ENCODE assay signal across 9 mouse cellular contexts in the genomic region with DNA sequence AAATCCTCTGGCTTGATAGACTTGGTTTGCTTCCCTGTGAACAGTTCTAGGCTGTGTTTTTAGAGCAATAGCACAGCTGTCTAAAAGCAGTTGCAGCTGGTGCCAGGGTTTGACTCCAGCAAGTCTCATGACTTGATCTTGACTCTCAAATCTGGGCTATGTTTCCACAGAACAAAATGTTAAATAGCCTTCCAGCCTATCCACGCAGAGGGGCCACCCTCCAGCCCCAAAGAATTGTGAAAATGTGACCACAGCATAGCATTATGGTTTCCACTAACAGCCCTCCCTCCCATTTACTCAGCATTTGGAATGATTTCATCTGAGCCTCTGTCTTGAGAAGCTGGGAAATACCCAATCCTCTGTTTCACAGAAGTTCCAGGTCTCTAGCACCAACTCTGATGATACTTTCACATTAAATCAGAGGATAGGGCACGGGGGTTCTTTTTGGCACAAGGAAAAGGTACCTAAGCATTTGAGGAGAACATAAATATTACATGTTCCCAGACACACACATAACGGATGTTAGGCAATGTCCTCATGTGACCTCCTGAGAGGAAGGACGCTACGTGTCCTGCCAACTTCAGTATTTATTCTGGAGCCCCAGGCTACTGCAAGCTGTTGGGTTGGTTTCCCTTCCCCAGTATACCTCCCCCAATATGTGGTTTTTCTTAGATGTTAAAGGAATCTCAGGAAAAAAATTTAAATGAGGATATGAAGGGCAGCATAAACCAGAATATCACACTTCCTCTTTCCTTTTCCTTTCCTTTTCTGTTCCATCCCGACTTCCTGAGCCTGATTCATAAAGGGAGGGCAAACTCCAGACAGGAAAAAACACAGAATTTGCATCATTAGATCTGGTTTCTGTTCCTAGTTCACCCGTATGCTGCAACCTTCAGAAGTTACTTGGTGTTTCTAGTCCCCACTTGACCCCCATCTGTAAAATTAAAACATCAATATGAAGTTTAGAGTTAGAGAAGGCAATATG. TPM values are rescaled to one million over a fixed set of nuclear protein-coding genes. Genes with fewer than 3 reads are reported as not detected.
A peak's percentile ranks its signal among the peaks of the same experiment; 100 is the strongest.
DNase-seq lines count a peak whose midpoint lies in the region; ATAC-seq and TF ChIP-seq lines count a peak whose summit lies in the region.
"Had no signal": no experiment of that assay in that cellular context is flagged by ENCODE, and none has a peak within 500 bp of the region (broad histone marks: within the 10 kb centered on the region; RNA-seq: fewer than 3 reads in every experiment).

No protein-coding gene starts in this region.

- 11% methylated on average over 7 of the region's 7 CpGs for WGBS in liver, adult 2 months
- WGBS in liver, embryonic 12.5 days (ENCODE audit: insufficient replicate concordance): 62% methylated on average over 7 of the region's 7 CpGs

- no peak overlapping the region for H3K4me2 ChIP-seq in liver, embryonic 12.5 days
- peak overlapping the region; percentile 8 for H3K4me2 ChIP-seq in myocyte (ENCODE audit: low read depth)
- H3K4me2 ChIP-seq: neural tube, embryonic 12.5 days had no signal

- peak; percentile 75 for DNase-seq in liver, adult 2 months (ENCODE audit: extremely low read depth, low read depth, low spot score)
- peak; percentile 46 to 61 for DNase-seq in gastrocnemius, adult 8-10 months (ENCODE audit: low spot score in 2 of 2)
- peak; percentile 66 for DNase-seq in kidney, adult 9 months
- no peak for DNase-seq in ovary, adult 18-20 months (ENCODE audit: low spot score)
- no peak for DNase-seq in cerebellum, postnatal 36 days
- no peak for DNase-seq in neural tube, embryonic 10.5 days (ENCODE audit: extremely low spot score, low spot score)

- H3K36me3 ChIP-seq in liver, adult 2 months (ENCODE audit: control insufficient read depth, insufficient read depth, low read length): peaks cover 41% of the 10 kb centered on the region
- peaks cover 36% of the 10 kb centered on the region for H3K36me3 ChIP-seq in liver, embryonic 12.5 days
- H3K36me3 ChIP-seq in myocyte (ENCODE audit: control insufficient read depth, insufficient read depth): peaks cover 12% of the 10 kb centered on the region

- H3K9ac ChIP-seq in liver, adult 2 months (ENCODE audit: low read depth, low read length): no peak overlapping the region
- no peak overlapping the region for H3K9ac ChIP-seq in liver, embryonic 12.5 days
- H3K9ac ChIP-seq: neural tube, embryonic 12.5 days had no signal

- TF ChIP-seq CTCF in liver, adult 2 months (IDR thresholded peaks at IDR 0.05; ENCODE audit: low read depth, low read length): no peak

- H3K79me2 ChIP-seq in liver, adult 2 months (ENCODE audit: control insufficient read depth, insufficient read depth, low read length): no peaks in the 10 kb centered on the region
- no peaks in the 10 kb centered on the region for H3K79me2 ChIP-seq in myocyte (ENCODE audit: control insufficient read depth, insufficient read depth)

- peaks cover 32% of the 10 kb centered on the region for H3K4me1 ChIP-seq in liver, adult 2 months (ENCODE audit: control insufficient read depth, insufficient read depth, low read length)
- peaks cover 21% of the 10 kb centered on the region for H3K4me1 ChIP-seq in liver, embryonic 12.5 days
- H3K4me1 ChIP-seq: neural tube, embryonic 12.5 days had no signal

- H3K4me3 ChIP-seq in liver, adult 2 months (ENCODE audit: insufficient read depth, low read depth, low read length): no peak overlapping the region
- H3K4me3 ChIP-seq in liver, embryonic 12.5 days: no peak overlapping the region
- no peak overlapping the region for H3K4me3 ChIP-seq in myocyte
- H3K4me3 ChIP-seq: neural tube, embryonic 12.5 days had no signal

- no peak for TF ChIP-seq POLR2A in liver, adult 2 months (IDR thresholded peaks at IDR 0.05; ENCODE audit: extremely low read depth, insufficient read depth, low read length)
- no peak for TF ChIP-seq POLR2A in myocyte (IDR thresholded peaks at IDR 0.05; ENCODE audit: insufficient read length, low read depth)

- peak overlapping the region; percentile 70 for H3K27ac ChIP-seq in liver, adult 2 months (replicated peaks; ENCODE audit: insufficient read depth, low read depth, low read length)
- no peak overlapping the region for H3K27ac ChIP-seq in liver, embryonic 12.5 days
- H3K27ac ChIP-seq: neural tube, embryonic 12.5 days had no signal

- H3ac ChIP-seq in myocyte (ENCODE audit: control insufficient read depth, insufficient read length): no peak overlapping the region

- ATAC-seq in liver, embryonic 12.5 days: no peak

- no peaks in the 10 kb centered on the region for H3K9me3 ChIP-seq in liver, embryonic 12.5 days (replicated peaks)
- H3K9me3 ChIP-seq: neural tube, embryonic 12.5 days had no signal

- H3K27me3 ChIP-seq in liver, adult 2 months (ENCODE audit: control insufficient read depth, insufficient read depth, low read length): no peaks in the 10 kb centered on the region
- no peaks in the 10 kb centered on the region for H3K27me3 ChIP-seq in liver, embryonic 12.5 days (replicated peaks)
- no peaks in the 10 kb centered on the region for H3K27me3 ChIP-seq in myocyte (ENCODE audit: control insufficient read depth, insufficient read depth, insufficient read length)
- H3K27me3 ChIP-seq: neural tube, embryonic 12.5 days had no signal

TF ChIP-seq in myocyte, 11 proteins besides CTCF, POLR2A, EP300 and RAD21:
- TF ChIP-seq MYOG (IDR thresholded peaks at IDR 0.05; ENCODE audit: control insufficient read depth in 1 of 3, insufficient read depth in 1 of 3, insufficient read length in 2 of 3, low read depth in 2 of 3) (peak in 2 of 3 experiments; percentile 33 to 79), E2F4 (IDR thresholded peaks at IDR 0.05; ENCODE audit: insufficient read depth) (no peak), MYOD1 (IDR thresholded peaks at IDR 0.05; ENCODE audit: control insufficient read depth in 1 of 3, insufficient read length in 2 of 3, low read depth in 2 of 3) (peak; percentile 33 to 52 (median 50)), CEBPB (IDR thresholded peaks at IDR 0.05; ENCODE audit: insufficient read depth, poor library complexity, severe bottlenecking) (no peak)

RNA-seq across cellular contexts. Expression of gene Coro6, which starts 19.7 kb away (rescaled TPM):
- total RNA-seq in liver, adult 2 months (2014; rRNA removed): 0.07 and 0.09 TPM in 2 replicates
- 0.16 and 0.19 TPM in 2 replicates for polyA plus RNA-seq in liver, adult 2 months (2012; rRNA removed)
- not detected in 2 replicates for polyA plus RNA-seq in liver, embryonic 12.5 days (2016; fragmentation: Nextera tagmentation; extraction: Ambion mirVana)
- total RNA-seq in gastrocnemius, adult 8-10 months (2022): 100 to 1,000 TPM; 159 to 184 (median 168) TPM
- polyA plus RNA-seq in myocyte (2012; fragmentation: generic; extraction: Trizol): 50.6 TPM

RNA-seq across cellular contexts. Expression of gene Ankrd13b, which starts 47.0 kb away (rescaled TPM):
- 0.37 and 0.67 TPM in 2 replicates for total RNA-seq in liver, adult 2 months (2014; rRNA removed)
- polyA plus RNA-seq in liver, adult 2 months (2012; rRNA removed): 4.8 and 8.0 TPM in 2 replicates
- 2.1 and 2.5 TPM in 2 replicates for polyA plus RNA-seq in liver, embryonic 12.5 days (2016; fragmentation: Nextera tagmentation; extraction: Ambion mirVana)
- 10 to 100 TPM in 3 of 4 experiments, 1 to 10 TPM in 1; 9.1 to 13.7 (median 11.7) TPM for total RNA-seq in gastrocnemius, adult 8-10 months (2022)
- 46.0 TPM for polyA plus RNA-seq in myocyte (2012; fragmentation: generic; extraction: Trizol)

RNA-seq across cellular contexts. Expression of gene Git1, which starts 50.9 kb away (rescaled TPM):
- total RNA-seq in liver, adult 2 months (2014; rRNA removed): 2.8 and 4.4 TPM in 2 replicates
- polyA plus RNA-seq in liver, adult 2 months (2012; rRNA removed): 8.9 and 11.2 TPM in 2 replicates
- polyA plus RNA-seq in liver, embryonic 12.5 days (2016; fragmentation: Nextera tagmentation; extraction: Ambion mirVana): 3.1 and 3.2 TPM in 2 replicates
- 10 to 100 TPM; 25.7 to 34.1 (median 29.7) TPM for total RNA-seq in gastrocnemius, adult 8-10 months (2022)
- polyA plus RNA-seq in myocyte (2012; fragmentation: generic; extraction: Trizol): 53.9 TPM

Comparison
In these comparisons a context has a peak if more than half of its experiments do, and no peak if none do; other contexts are left out.
1. DNase-seq: peak in liver, adult 2 months (single experiment), gastrocnemius, adult 8-10 months (2 of 2) and kidney, adult 9 months (single experiment); none in ovary, adult 18-20 months (single experiment), cerebellum, postnatal 36 days (0 of 2) and neural tube, embryonic 10.5 days (single experiment).
2. RNA of gene Coro6, which starts 19.7 kb away (polyA plus RNA-seq): 50.6 TPM in myocyte (single experiment); 0.16 to 0.19 TPM in liver, adult 2 months and not detected in liver, embryonic 12.5 days; every median in the first group is over 10 times any median in the second.